Mouse (Mus musculus): Measurements from ENCODE around the gene Bscl2.
"Not testable (repeated sequence)": the region's sequence is repeated elsewhere in the genome, so short reads cannot be mapped to it uniquely, and the experiment has no call there.

Gene Bscl2

DNA sequence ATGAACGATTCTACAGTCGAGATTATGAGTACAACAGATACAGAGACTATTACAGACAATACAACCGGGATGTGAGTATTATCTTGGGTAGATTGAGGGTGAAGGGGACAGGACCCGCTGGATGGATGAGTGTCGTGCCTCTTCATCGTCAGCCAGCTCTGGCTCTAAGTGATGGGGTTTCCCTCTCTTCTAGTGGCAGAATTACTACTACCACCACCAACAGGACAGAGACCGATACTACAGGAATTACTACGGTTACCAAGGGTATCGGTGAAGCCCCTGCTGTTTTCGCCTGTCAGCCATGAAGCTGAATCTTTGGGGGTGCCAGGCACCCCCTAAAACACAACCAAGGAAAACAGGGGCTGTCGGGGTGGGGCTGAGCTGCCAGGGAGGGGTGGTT lies 6.0 kb upstream of the Bscl2 start:
- no peak for DNase-seq (ENCODE audit: low spot score)

DNA sequence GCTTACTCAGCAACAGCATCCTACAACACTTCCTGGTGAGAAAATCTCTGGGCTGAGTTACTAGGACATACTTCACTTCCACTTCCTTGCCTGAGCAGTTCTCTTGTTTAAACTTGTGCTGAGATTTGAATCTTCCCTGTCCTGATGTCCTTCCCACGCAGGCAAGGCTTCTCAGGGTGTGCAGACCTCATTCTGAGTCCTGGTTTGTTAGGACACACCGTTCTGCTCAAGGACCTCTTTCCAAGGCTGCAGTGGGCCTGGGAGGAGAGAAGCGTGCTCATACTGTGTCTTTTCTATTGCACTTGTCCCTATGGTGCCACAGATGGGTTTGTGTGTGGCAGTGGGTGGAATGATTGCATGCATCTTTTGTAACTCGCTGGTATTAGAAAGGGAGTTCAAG lies 4.3 kb upstream of the Bscl2 start:
- no peak for DNase-seq (ENCODE audit: low spot score)

DNA sequence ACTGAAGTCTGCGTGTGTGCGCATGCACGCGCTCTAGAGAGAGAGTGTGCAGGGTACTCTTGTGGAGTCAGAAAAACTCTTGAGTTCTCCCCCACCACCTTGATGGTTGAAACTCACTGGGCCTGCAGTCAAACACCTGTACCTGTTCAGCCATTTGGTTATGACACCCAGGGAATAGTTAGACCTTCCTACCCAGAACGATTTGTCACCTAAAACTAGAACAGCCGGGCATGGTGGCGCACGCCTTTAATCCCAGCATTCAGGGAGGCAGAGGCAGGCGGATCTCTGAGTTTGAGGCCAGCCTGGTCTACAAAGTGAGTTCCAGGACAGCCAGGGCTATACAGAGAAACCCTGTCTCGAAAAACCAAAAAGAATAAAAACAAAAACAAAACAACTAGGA lies 940 bp upstream of the Bscl2 start:
- DNase-seq (ENCODE audit: low spot score) = not testable (repeated sequence)

GRCm38 (mm10) chr19:8838041-8838730 lies 919 bp downstream of the Bscl2 start:
- DNase-seq (ENCODE audit: low spot score) = peak; percentile 42

GRCm38 (mm10) chr19:8839103-8839907 lies 2.0 kb downstream of the Bscl2 start, which contains the start of gene Gng3:
Gng3 (minus strand) TSS chr19:8839194.
- DNase-seq (ENCODE audit: low spot score) = no peak

DNA sequence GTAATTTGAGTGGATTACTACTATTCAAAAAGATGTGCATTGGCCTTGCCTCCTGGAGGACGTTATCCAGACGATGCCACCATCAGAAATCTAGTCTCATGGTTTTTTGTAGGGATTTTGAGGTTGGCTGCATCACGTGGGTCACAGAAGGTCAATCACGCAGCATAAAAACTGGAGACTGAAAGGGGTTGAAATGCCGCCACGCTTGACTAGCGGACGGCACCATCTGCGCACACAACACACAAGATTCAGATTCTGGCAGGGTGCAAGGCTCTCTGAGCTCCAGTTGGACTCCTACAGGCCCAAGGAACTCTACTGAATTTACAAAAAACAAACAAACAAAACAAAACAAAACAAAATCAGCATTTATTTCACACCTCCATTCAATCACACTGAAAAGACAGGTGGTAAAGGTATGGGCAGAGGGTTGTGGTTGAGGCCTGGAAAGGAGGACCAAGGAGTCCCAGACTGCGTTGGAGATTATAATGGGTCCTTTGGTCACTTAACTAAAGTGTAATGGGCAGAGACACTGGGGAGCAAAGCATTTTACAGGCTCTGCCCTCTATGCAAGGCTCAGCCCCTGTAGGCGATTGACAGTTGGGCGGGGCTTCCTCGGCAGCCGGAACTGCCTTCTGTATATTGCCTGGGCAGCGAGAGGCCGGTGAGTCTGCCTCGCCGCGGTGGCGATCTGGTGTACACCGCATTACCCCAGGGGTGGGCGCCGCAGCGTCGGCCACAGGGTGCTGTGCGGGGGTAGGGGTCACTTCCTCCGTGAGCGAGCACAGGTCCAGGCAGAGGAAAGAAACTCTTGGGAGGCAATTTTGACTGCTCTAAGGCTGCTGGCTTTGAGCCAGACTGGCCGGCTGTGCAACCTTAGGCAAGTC lies 2.9 kb downstream of the Bscl2 start:
- DNase-seq (ENCODE audit: low spot score) = peak; percentile 75

GRCm38 (mm10) chr19:8841012-8841411 lies 3.7 kb downstream of the Bscl2 start:
- DNase-seq (ENCODE audit: low spot score) = no peak

DNA sequence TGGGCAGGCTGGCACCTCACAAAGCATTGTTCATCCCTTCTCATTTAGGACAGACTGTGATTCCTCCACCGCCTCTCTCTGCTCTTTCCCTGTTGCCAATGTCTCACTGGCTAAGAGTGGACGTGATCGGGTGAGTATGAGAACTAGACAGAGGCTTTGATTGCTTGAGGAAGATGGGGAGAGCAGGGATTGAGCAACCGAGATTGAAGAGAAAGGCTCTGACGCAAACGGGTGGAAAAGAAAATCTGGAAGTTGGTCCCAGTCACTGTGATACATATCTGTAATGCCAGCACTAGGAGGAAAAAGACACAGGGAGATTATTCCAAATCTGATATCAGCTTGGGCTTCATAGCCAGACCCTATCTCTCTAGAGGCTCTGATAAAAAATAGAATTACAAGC lies 5.7 kb downstream of the Bscl2 start:
- DNase-seq (ENCODE audit: low spot score) = no peak

DNA sequence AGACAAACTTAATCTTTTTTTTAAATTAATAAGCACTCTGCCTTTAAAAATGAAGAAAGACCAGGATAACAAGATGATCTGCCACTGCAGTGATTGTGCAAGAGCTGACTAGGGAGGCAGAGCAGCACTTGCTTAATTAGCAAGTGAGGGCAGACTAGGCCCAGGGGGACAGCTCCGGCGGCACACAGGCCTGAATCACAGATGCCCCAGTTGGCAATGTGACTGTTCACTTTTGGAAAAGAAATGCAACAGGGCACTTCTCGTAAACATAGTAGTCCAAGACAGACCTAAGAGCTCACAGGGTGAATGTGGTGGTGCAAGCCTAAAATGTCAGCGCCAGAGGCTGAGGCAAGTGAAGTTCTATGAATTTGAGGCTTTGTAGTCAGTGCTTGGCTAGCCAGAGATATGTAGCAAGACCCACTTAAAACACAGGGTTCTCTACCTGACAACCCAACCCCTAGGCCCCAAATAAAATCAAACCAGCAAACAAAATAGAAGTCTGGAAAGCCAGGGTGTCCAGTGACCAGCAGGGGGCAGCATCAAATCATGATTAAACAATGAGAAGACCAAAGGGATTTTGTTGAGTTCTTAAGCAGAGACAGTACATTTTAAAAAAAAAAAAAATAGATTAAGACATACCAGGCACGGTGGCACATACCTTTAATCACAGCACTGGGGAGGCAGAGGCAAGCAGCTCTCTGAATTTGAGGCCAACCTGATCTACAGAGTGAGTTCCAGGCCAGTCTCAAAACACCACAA lies 7.3 kb downstream of the Bscl2 start:
- DNase-seq (ENCODE audit: low spot score) = peak; percentile 60

DNA sequence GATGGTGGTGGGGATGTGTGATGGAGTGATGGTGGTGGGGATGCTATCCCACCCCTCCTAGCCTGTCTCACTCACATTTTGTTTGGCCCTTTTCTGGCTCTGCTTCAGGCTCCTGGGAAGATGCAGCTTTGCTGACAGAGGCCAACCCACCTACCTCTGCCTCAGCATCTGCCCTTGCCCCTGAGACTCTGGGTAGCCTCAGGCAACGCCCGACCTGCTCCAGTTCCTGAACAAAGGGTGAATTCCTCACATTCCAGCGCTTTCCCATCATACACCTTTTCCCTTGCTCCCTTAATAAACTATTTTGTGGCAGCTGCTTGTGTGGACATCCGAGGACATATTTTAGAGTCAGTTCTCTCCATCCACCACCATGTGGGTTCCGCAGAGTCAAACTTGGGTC lies 11.1 kb downstream of the Bscl2 start:
- no peak for DNase-seq (ENCODE audit: low spot score)

- peak; percentile 77 for DNase-seq (ENCODE audit: low spot score)
Observed at GRCm38 (mm10) chr19:8850402-8850901, 13.2 kb downstream of the Bscl2 start, which contains the start of gene Lrrn4cl. Lrrn4cl (plus strand) TSS chr19:8850768.

DNA sequence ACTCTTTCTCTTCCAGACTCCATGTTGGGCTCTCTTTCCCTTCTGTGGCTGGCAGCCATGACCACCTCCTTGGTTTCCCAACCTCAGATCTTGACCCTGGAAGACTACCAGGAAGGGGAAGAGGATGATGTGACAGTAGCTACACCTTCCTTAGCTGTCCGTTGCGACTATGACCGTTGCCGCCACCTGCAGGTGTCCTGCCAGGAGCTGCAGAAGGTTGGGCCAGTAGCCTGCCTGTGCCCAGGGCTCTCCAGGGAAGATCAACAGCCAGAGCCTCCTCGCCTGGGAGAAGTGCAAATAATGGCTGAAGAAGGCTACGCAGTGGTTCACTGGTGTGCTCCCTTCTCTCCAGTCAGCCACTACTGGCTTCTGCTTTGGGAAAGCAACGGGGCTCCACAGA lies 14.4 kb downstream of the Bscl2 start:
- DNase-seq (ENCODE audit: low spot score) = no peak

DNA sequence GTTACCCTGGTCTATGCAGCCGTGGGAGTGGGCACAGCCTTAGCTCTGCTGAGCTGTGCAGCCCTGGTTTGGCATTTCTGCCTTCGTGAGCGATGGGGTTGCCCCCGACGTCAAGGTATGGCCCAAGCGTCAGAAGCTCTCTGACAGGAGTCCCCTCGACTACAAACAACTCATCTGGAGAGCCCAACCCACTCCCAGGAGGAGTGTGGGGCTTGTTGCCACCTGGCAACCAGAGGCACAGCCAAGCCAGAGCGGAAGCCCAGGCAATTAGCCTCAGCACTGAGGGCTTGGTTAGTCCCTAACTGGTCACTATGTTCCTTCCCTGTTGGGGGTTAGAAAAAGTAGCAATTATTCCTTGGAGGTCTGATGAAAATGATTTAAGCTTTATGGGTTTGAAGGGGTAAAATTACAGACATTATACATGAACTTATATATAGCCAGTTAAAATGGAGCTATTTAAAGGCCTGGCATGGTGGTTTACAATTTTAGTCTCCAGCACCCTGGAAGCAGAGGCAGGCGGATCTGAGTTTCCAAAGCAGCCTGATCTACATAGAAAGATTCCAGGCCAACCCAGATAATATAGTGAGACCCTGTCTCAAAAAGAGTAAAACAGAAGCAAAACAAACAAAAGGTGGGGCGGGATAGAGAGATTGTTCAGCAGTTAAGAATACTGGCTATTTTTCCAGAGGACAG lies 15.1 kb downstream of the Bscl2 start:
- no peak for DNase-seq (ENCODE audit: low spot score)

DNA sequence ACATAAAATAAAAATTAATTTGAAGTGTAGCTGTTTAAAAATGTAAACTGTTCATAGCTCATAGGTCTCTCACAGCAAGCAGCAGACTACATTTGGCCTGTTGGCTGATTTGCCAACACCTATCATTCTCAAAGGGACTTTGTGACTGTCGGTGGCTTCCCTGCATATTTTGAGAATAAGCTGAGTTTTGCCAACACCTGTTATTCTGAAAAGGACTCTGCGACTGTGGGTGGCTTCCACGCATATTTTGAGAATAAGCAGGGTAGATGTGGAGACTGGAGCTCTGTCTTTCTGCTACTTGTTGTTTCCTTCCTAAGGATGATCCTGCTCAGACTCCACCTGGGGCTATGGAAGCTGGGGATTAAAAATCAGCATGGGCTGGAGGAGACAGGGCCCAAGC lies 15.8 kb downstream of the Bscl2 start:
- no peak for DNase-seq (ENCODE audit: low spot score)

- no peak for DNase-seq (ENCODE audit: low spot score)
Observed at GRCm38 (mm10) chr19:8857689-8858088, 20.4 kb downstream of the Bscl2 start.

DNA sequence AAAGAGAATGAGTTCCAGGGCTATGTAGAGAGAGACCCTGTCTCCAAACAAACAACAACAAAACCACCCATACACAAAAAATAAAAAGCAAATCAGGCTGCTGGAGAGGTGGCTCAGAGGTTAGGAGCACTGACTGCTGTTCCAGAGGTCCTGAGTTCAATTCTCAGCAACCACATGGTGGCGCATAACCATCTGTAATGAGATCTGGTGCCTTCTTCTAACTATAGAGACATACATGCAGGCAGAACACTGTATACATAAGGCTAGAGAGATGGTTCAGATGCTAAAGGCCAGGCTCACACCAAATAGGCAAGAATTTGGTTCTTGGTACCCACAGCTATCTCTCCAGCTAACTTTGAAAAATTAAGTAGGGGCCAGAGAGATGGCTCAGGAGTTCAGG lies 21.8 kb downstream of the Bscl2 start:
- no peak for DNase-seq (ENCODE audit: low spot score)

DNA sequence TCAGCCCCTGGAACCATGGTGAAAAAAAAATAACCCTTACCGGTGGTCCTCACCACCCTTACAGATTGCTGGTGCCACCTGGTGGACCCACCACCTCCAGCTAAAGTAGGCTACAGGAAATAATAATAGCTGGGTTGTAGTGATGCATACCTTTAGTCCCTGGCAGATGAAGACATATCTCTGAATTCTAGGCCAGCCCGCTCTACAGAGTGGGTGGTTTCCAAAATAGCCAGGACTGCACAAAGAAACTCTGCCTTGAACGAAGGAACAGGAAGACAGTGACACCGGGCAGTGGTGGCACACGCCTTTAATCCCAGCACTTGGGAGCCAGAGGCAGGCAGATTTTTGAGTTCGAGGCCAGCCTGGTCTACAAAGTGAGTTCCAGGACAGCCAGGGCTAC lies 27.0 kb downstream of the Bscl2 start:
- no peak for DNase-seq (ENCODE audit: low spot score)

- not testable (repeated sequence) for DNase-seq (ENCODE audit: low spot score)
Observed at GRCm38 (mm10) chr19:8870381-8870780, 33.1 kb downstream of the Bscl2 start.

GRCm38 (mm10) chr19:8870838-8871237 lies 33.6 kb downstream of the Bscl2 start:
- DNase-seq (ENCODE audit: low spot score) = no peak

DNA sequence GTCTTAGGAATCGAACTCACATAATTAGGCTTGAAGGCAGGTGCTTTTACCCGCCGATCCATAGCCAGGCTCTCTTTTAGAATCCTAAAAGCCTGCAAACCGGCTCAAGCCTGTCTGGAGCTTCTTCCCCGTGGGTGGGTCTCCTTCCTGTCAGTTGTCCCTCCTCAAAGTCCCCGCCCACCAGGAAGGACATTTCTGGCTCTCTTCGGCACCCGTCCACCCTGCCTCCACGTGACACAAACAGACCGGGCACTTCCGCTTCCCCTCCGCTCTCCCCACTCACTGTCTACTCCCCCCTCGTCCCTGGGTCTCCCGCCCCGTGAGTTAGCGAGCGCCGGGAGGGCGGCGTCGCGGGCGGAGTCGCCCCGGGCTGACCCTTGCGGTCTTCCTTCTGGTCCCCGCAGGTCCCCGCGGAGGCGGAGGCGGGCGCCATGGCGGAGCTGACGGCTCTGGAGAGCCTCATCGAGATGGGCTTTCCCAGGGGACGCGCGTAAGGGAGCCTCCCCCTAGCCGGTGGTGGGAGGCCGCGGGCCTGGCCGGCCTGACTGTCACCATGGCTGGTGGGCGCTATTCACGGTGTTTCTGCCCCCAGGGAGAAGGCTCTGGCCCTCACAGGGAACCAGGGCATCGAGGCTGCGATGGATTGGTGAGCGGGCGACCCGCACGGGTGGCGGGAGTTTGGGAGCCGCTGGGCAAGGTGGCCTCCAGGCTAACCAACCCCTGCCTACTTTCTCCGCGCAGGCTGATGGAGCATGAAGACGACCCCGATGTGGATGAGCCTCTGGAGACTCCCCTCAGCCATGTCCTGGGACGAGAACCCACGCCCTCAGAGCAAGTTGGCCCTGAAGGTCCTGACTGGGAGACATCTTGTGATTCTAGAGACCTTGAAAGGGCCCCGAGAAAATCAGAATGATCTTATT lies 34.3 kb downstream of the Bscl2 start, which contains the start of gene Ubxn1:
Gene Ubxn1 (plus strand): TSS at position 230 of the 920 bp plus-strand sequence.
- DNase-seq (ENCODE audit: low spot score) = peak; percentile 99
